Mouse (Mus musculus): ENCODE data around the gene Gm11214. TPM values are rescaled to one million over a fixed set of nuclear protein-coding genes. Genes with fewer than 3 reads are reported as not detected.

Gene Gm11214
- polyA plus RNA-seq, 1 experiment from 2014 or later = not detected

- no peaks in the 10 kb centered on the region for H3K4me1 ChIP-seq
- H3K27ac ChIP-seq = no peak overlapping the region
- no peaks in the 10 kb centered on the region for H3K36me3 ChIP-seq (ENCODE audit: poor library complexity, severe bottlenecking)
- no peak overlapping the region for H3K4me3 ChIP-seq
- no peak overlapping the region for H3K4me2 ChIP-seq
- no peak overlapping the region for H3K9ac ChIP-seq
- H3K27me3 ChIP-seq = no peaks in the 10 kb centered on the region
- 95% methylated on average over 1 of the region's 1 CpGs for WGBS
- no peak for ATAC-seq
- no peaks in the 10 kb centered on the region for H3K9me3 ChIP-seq (replicated peaks)
Measured at GRCm38 (mm10) chr4:63654381-63654780, 8.8 kb downstream of the Gm11214 start.

- H3K36me3 ChIP-seq (ENCODE audit: poor library complexity, severe bottlenecking) = no peaks in the 10 kb centered on the region
- no peak for ATAC-seq
- H3K4me2 ChIP-seq = no peak overlapping the region
- H3K4me1 ChIP-seq = no peaks in the 10 kb centered on the region
- H3K9me3 ChIP-seq (replicated peaks) = no peaks in the 10 kb centered on the region
- H3K27ac ChIP-seq = no peak overlapping the region
- H3K9ac ChIP-seq = no peak overlapping the region
- H3K4me3 ChIP-seq = no peak overlapping the region
- H3K27me3 ChIP-seq = no peaks in the 10 kb centered on the region
Measured at GRCm38 (mm10) chr4:63643956-63644726, 19.0 kb downstream of the Gm11214 start.

GRCm38 (mm10) chr4:63639842-63640241 is 23.3 kb downstream of the Gm11214 start:
- H3K4me1 ChIP-seq = no peaks in the 10 kb centered on the region
- no peaks in the 10 kb centered on the region for H3K36me3 ChIP-seq (ENCODE audit: poor library complexity, severe bottlenecking)
- H3K27ac ChIP-seq = no peak overlapping the region
- WGBS = 77% methylated on average over 2 of the region's 2 CpGs
- ATAC-seq = no peak
- no peak overlapping the region for H3K4me3 ChIP-seq
- no peaks in the 10 kb centered on the region for H3K9me3 ChIP-seq (replicated peaks)
- H3K9ac ChIP-seq = no peak overlapping the region
- H3K4me2 ChIP-seq = no peak overlapping the region
- no peaks in the 10 kb centered on the region for H3K27me3 ChIP-seq

- H3K4me1 ChIP-seq = no peaks in the 10 kb centered on the region
- H3K9ac ChIP-seq = no peak overlapping the region
- ATAC-seq = no peak
- no peaks in the 10 kb centered on the region for H3K27me3 ChIP-seq
- H3K36me3 ChIP-seq (ENCODE audit: poor library complexity, severe bottlenecking) = no peaks in the 10 kb centered on the region
- H3K9me3 ChIP-seq (replicated peaks) = no peaks in the 10 kb centered on the region
- WGBS = 57% methylated on average over 1 of the region's 1 CpGs
- H3K4me2 ChIP-seq = no peak overlapping the region
- no peak overlapping the region for H3K27ac ChIP-seq
- no peak overlapping the region for H3K4me3 ChIP-seq
Measured at GRCm38 (mm10) chr4:63638603-63639002, 24.6 kb downstream of the Gm11214 start.

DNA sequence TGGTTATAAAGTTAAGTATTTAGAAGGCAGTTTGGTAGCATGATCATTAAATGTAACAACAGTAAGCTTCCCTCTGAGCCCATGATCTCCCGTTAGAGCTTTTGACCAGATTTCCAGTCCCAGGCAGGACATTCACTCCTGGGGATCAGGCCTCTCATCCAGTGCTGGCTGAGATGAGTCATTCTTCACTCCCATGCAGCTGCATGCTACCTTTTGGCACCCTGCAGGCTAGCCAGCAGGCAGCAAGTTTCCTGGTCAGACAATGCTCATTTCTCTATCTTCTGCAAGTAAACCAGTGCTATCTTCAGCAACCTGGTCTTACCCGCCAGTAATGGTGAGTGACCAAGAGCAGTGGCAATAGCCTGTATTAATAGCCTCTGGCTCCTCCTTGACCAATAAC is 30.0 kb downstream of the Gm11214 start:
- H3K27ac ChIP-seq = no peak overlapping the region
- 98% methylated on average over 2 of the region's 2 CpGs for WGBS

DNA sequence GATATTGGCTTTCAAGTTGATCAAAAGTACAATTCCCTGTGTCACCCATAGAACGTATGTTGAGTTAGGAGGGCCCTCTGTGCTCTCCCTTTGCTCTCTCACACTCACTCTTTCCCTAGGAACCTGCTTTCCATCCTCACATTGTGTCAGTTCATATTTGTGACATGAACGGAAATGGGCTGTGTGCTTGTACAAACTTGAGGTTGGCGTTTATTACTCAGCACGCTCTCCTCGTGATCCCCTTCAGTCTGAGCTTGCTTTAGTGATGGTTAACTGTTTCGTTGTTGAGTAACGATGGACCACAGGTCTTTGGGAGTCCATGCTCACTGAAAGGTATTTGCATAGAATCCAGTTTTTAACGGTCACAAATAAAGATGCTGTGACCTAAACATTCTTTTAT is 36.1 kb downstream of the Gm11214 start:
- Histone ChIP-seq H3K4me1 (no peaks in the 10 kb centered on the region), H3K9me3 (replicated peaks) (no peaks in the 10 kb centered on the region), H3K9ac (no peak overlapping the region), H3K36me3 (ENCODE audit: poor library complexity, severe bottlenecking) (no peaks in the 10 kb centered on the region), H3K27me3 (no peaks in the 10 kb centered on the region), H3K4me3 (no peak overlapping the region), H3K4me2 (no peak overlapping the region), H3K27ac (no peak overlapping the region)
- ATAC-seq = no peak
- 84% methylated on average over 8 of the region's 8 CpGs for WGBS

More for the DNA sequence above, 30.0 kb downstream of the Gm11214 start:
- no peak overlapping the region for H3K4me2 ChIP-seq
- H3K36me3 ChIP-seq (ENCODE audit: poor library complexity, severe bottlenecking) = no peaks in the 10 kb centered on the region
- H3K9ac ChIP-seq = no peak overlapping the region
- no peak overlapping the region for H3K4me3 ChIP-seq
- no peak for ATAC-seq
- H3K4me1 ChIP-seq = no peaks in the 10 kb centered on the region
- H3K9me3 ChIP-seq (replicated peaks) = no peaks in the 10 kb centered on the region
- no peaks in the 10 kb centered on the region for H3K27me3 ChIP-seq

DNA sequence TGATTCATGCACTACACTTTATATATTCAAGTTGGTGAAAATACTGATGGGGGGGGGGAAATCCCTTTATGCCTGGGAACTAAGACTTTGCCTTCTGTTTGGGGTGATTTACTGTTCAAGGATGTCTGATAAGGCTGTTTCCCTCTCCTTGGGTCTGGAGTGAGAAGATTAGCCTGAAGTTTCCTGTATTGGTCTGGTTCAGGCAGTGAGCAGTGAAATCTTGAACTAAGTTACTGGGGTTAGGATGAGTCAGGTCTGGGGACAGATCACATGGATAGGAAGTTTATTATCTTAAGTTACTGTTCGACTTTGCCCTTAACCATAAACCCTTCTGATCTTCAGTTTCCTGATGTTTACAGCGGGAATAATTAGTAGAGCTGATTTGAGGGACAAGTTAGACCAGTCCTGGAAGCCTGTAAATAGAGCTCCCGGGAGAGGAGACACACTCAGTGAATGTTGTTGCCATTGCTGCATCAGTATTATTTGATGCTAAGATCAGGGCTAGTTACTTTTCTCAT is 37.6 kb downstream of the Gm11214 start:
- Histone ChIP-seq H3K36me3 (ENCODE audit: poor library complexity, severe bottlenecking) (no peaks in the 10 kb centered on the region), H3K4me2 (no peak overlapping the region), H3K4me3 (no peak overlapping the region), H3K9ac (no peak overlapping the region), H3K4me1 (no peaks in the 10 kb centered on the region), H3K27ac (no peak overlapping the region), H3K27me3 (no peaks in the 10 kb centered on the region), H3K9me3 (replicated peaks) (no peaks in the 10 kb centered on the region)
- ATAC-seq = no peak
- WGBS = 85% methylated on average over 3 of the region's 3 CpGs

DNA sequence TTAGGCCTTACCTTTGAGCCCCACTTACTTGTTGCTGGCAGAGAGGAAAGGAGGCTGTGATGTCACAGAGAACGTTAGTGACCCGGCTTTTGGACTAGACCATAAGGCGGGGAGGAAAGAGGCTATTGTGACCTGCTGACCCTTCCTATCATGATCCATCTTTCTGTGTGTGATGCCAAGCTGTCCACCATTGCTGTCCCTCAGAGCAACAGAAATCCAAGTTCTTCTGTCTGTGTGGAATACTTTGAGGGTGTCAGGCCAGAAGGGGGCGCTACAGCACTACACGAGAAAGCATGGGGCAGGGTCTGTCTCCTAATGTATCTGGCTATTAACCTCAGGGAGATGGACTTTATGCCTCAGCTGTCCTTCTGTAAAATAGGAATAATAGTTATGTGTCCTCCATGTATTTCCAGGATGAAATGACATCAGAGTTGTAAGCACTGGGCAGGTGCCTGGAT is 40.8 kb downstream of the Gm11214 start, which contains the start of gene Tex48:
TSS of gene Tex48 (minus strand) at position 51 of the 458 bp plus-strand sequence.
- WGBS = 57% methylated on average over 5 of the region's 5 CpGs
- no peak within 1 kb of the TSS for H3K4me2 ChIP-seq
- ATAC-seq = no peak
- no peaks in the 10 kb centered on the region for H3K9me3 ChIP-seq (replicated peaks)
- no peak within 1 kb of the TSS for H3K9ac ChIP-seq
- no peaks in the 10 kb centered on the region for H3K36me3 ChIP-seq (ENCODE audit: poor library complexity, severe bottlenecking)
- no peak within 1 kb of the TSS for H3K4me3 ChIP-seq
- H3K4me1 ChIP-seq = no peaks in the 10 kb centered on the region
- H3K27me3 ChIP-seq = no peaks in the 10 kb centered on the region
- H3K27ac ChIP-seq = no peak within 1 kb of the TSS

GRCm38 (mm10) chr4:63621861-63622260 is 41.3 kb downstream of the Gm11214 start:
- WGBS = 77% methylated on average over 2 of the region's 2 CpGs
- no peak overlapping the region for H3K4me3 ChIP-seq

More at GRCm38 (mm10) chr4:63621861-63622260, 41.3 kb downstream of the Gm11214 start:
- H3K27ac ChIP-seq = no peak overlapping the region
- H3K4me2 ChIP-seq = no peak overlapping the region
- H3K4me1 ChIP-seq = no peaks in the 10 kb centered on the region
- no peak overlapping the region for H3K9ac ChIP-seq
- ATAC-seq = no peak
- no peaks in the 10 kb centered on the region for H3K9me3 ChIP-seq (replicated peaks)
- no peaks in the 10 kb centered on the region for H3K27me3 ChIP-seq
- H3K36me3 ChIP-seq (ENCODE audit: poor library complexity, severe bottlenecking) = no peaks in the 10 kb centered on the region

Other genes with a start within 250 kb of the Gm11214 start
- gene Whrn, start 167.4 kb downstream of the Gm11214 start, polyA plus RNA-seq (2015; fragmentation: Nextera tagmentation; extraction: Ambion mirVana) = 5.5 and 6.1 TPM in 2 replicates
- gene Atp6v1g1, start 118.6 kb downstream of the Gm11214 start, polyA plus RNA-seq (2015; fragmentation: Nextera tagmentation; extraction: Ambion mirVana) = 444 and 467 TPM in 2 replicates
- 4.4 and 4.7 TPM in 2 replicates for gene Tmem268, start 104.6 kb downstream of the Gm11214 start, polyA plus RNA-seq (2015; fragmentation: Nextera tagmentation; extraction: Ambion mirVana)
- gene Gm11213, start 58.1 kb downstream of the Gm11214 start, polyA plus RNA-seq (2015; fragmentation: Nextera tagmentation; extraction: Ambion mirVana) = not detected in 2 replicates
- gene Tex48, start 41.0 kb downstream of the Gm11214 start, polyA plus RNA-seq (2015; fragmentation: Nextera tagmentation; extraction: Ambion mirVana) = not detected in 2 replicates
- not detected in 2 replicates for gene Tnfsf15, start 81.7 kb upstream of the Gm11214 start, polyA plus RNA-seq (2015; fragmentation: Nextera tagmentation; extraction: Ambion mirVana)
- 0.08 TPM in 1 of 2 replicates, not detected in the other for gene Tnfsf8, start 198.0 kb upstream of the Gm11214 start, polyA plus RNA-seq (2015; fragmentation: Nextera tagmentation; extraction: Ambion mirVana)